Mouse (Mus musculus) left cerebral cortex, adult 2 months (tissue): Measurements from ENCODE around the gene Rbm33. TPM values are rescaled to one million over a fixed set of nuclear protein-coding genes. Genes with fewer than 3 reads are reported as not detected.

Source experiments
- DNase-seq, 2 experiments: peaks; one replicate each; pipeline ENCODE4 v3.0.0; 2021 to 2022; ENCODE audit warnings: low spot score in 2 of 2, mixed read lengths in 1 of 2; ENCODE audit errors: extremely low spot score in 1 of 2
- H3K27ac ChIP-seq: fragments of 200-600 bp; 2 replicates; pipeline ENCODE4 v1.8.1; 2022
- H3K4me3 ChIP-seq: fragments of 200-600 bp; 2 replicates; pipeline ENCODE4 v1.8.1; 2022
- CTCF ChIP-seq: fragments of 200-600 bp; IDR thresholded peaks from 2 replicates; pipeline ENCODE4 v1.8.1; 2022; ENCODE audit warnings: antibody characterized with exemption, mild to moderate bottlenecking, moderate library complexity
- intact Hi-C: fragments of 180-260 bp; cut with DNase I; formaldehyde crosslinking; loops from one replicate; pipeline ENCODE4 v1.15.1; 2025
- total RNA-seq, 2 experiments: library from RNA; stranded (reverse); gene quantifications; 2 replicates each; pipeline ENCODE4 v1.2.3; 2021

Rbm33 gene
- total RNA-seq, 2 experiments from 2014 or later: 72.1 to 75.2 TPM

GRCm38 (mm10) chr5:28387531-28388179, 70.7 kb downstream of the Rbm33 start:
- no peak overlapping the region for H3K27ac ChIP-seq
- no peak overlapping the region for H3K4me3 ChIP-seq
- no peak for TF ChIP-seq CTCF
- intact Hi-C loops: loop anchor here (2.0 to 10.0 kb wide), 2 partner anchors 93 to 393 kb away; no protein-coding TSS in a partner anchor
- peak; percentile 27 to 40 for DNase-seq

DNA sequence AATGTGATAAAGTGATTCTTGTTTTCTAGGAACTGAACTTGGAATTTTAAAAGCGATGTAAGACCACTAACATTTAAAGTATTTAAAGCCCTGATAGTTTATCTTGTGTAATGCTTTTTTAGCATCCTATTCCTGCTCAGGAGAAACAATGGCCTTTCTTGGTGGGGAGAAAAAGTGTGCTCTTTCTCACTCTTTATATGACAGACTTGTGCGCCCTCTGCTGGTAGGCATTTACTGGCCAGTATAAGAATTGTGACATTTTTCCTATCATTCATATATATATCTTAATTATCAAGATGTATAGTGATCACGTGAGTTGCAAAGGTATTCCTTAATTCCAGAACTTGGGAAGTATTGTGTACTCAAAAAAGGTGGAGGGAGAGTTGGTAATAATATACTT, 71.3 kb downstream of the Rbm33 start:
- no peak overlapping the region for H3K4me3 ChIP-seq
- TF ChIP-seq CTCF: peak; percentile 87
- peak; percentile 45 to 58 for DNase-seq
- intact Hi-C loops: loop anchor here (10.0 kb wide), 1 partner anchor 393 kb away; no protein-coding TSS in a partner anchor
- H3K27ac ChIP-seq: no peak overlapping the region

DNA sequence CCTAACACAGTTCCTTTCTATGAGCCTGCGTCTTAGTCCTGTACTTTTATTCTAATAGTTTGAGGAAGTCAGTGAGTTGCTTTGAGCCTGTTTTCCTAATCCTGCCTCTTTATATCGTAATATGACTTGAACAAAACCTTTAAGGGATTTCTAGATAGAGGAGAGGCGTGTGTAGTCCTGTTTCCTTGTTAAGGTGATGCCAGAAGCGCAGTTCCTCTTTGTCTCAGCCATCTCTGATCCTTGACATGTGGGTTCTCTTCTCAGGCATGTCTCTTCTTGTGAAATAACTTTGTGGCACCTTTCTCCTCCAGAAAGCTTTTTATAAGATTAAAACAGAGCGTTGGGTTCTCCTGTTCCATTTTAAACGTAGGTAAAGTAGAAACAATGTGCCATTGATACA, 73.3 kb downstream of the Rbm33 start:
- intact Hi-C loops: no loop called here
- no peak for DNase-seq
- no peak for TF ChIP-seq CTCF
- H3K27ac ChIP-seq: no peak overlapping the region
- no peak overlapping the region for H3K4me3 ChIP-seq

DNA sequence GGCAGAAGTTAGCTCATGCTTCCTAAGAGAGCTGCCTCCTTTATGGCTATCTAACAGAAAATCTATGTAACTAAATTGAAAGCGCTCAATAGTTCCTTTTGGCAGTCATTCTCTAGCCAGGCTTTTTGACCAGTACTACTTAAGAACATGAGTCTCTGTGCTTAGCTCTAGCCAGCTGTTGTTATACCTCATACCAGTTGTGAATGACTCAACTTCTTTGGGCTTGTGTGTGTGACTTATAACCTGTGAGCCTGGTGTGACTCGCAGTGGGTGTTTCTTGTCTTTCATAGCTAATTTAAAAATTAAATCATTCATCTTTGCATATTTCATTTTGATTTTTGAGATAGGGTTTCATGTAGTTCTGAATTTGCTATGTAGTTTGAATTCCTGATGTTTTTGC, 80.4 kb downstream of the Rbm33 start:
- Histone ChIP-seq H3K4me3 (no peak overlapping the region), H3K27ac (no peak overlapping the region)
- no peak for DNase-seq
- TF ChIP-seq CTCF: no peak
- intact Hi-C loops: no loop called here

- no peak for TF ChIP-seq CTCF
- intact Hi-C loops: no loop called here
- no peak for DNase-seq
- Histone ChIP-seq H3K4me3 (no peak overlapping the region), H3K27ac (no peak overlapping the region)
Observed at GRCm38 (mm10) chr5:28398736-28399135, 81.8 kb downstream of the Rbm33 start.

DNA sequence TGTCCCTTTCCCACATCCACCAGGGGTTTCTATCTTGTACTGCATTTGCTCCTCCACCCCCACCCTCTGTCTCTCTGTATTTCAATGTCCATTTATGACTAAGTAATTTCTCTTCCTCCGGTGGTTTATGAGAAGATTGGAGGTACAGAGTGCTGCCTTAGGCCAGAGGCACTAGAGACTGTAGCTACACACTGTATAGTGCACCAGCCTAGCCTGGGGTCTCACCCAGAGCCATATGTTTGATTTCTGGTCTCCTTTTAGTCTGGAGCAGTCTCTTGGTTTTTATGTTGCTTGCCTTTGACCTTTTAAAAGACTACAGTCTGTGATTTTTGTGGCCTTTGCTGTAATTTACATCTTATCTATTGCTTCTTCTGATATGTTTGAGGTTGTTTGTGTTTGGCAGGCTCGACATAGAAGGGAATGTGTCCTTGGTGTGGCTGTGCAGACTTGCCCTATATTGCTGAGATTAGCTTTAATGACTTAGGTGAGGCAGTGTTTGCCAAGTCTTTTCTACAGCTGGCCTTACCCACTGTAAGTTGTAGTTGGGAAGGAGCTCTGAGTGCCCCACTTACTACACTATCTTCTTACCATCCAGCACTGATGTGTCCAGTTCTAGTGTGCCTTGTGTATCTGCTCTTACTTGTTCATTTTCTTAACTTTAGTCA, 82.7 kb downstream of the Rbm33 start:
- no peak for DNase-seq
- Histone ChIP-seq H3K4me3 (no peak overlapping the region), H3K27ac (no peak overlapping the region)
- intact Hi-C loops: no loop called here
- no peak for TF ChIP-seq CTCF

DNA sequence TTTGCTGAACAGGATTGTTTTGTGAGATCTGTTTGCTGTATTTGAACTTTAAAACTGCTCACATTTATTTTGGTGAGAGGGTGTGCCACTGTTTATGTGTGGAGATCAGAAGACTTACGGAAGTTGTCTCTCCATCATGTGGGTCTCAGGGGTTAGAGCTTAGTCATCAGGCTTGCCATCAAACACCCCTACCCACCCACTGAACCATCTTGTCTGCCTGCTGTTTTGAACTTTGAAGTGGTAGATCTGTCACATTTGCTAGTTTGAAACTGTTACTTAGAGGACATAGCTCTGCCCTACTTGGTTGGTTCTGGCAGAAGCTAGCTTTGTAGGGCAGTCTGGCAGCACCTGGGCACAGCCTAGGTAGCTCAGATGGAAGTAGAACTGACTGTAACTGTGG, 85.8 kb downstream of the Rbm33 start:
- H3K4me3 ChIP-seq: no peak overlapping the region
- no peak for TF ChIP-seq CTCF
- H3K27ac ChIP-seq: no peak overlapping the region
- DNase-seq: no peak
- intact Hi-C loops: no loop called here

GRCm38 (mm10) chr5:28406662-28407061, 89.7 kb downstream of the Rbm33 start:
- Histone ChIP-seq H3K27ac (no peak overlapping the region), H3K4me3 (no peak overlapping the region)
- no peak for DNase-seq
- intact Hi-C loops: no loop called here
- TF ChIP-seq CTCF: no peak

DNA sequence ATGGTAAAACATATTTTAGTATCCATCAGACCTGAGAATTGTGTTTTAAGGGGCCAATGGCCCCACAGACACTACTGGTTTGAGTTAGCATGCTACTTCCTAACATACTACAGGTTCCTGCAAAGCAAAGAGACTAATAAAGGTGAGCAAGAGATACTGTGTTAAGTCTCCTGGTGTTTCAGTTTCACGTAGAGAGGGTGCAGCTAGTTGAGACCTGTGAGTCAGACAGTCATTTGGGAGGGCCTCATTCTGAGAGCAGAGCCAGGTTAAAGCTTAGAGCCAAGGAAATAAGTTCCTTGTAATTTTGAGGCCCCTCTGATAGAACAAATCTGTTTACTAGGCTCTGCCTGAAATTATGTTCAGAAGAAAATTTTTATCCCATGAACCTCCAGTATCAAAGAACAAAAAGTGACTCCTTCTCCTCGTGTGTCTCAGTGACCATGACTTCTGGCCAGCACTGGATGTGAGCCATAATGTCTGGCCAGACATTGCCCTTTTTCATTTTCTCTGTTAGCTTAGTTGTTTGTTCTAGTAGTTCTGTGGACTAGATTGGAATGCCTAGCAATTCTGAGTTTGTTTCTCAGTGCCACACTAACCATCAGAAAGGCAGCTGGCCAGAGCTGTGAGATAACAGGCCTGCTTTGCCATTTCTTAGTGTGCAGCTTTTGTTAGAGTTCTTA, 95.2 kb downstream of the Rbm33 start:
- no peak overlapping the region for H3K4me3 ChIP-seq
- intact Hi-C loops: no loop called here
- DNase-seq: no peak
- no peak for TF ChIP-seq CTCF
- no peak overlapping the region for H3K27ac ChIP-seq

GRCm38 (mm10) chr5:28413533-28413932, 96.6 kb downstream of the Rbm33 start:
- DNase-seq: no peak
- no peak overlapping the region for H3K27ac ChIP-seq
- intact Hi-C loops: no loop called here
- no peak for TF ChIP-seq CTCF
- no peak overlapping the region for H3K4me3 ChIP-seq

- Histone ChIP-seq H3K4me3 (no peak overlapping the region), H3K27ac (no peak overlapping the region)
- no peak for DNase-seq
- intact Hi-C loops: no loop called here
- TF ChIP-seq CTCF: no peak
Observed at GRCm38 (mm10) chr5:28414076-28414475, 97.2 kb downstream of the Rbm33 start.

GRCm38 (mm10) chr5:28416029-28416428, 99.1 kb downstream of the Rbm33 start:
- no peak overlapping the region for H3K4me3 ChIP-seq
- no peak for TF ChIP-seq CTCF
- no peak for DNase-seq
- intact Hi-C loops: no loop called here
- no peak overlapping the region for H3K27ac ChIP-seq
